Mouse (Mus musculus): ENCODE measurements around the gene Gm11634.

Gene Gm11634

DNA sequence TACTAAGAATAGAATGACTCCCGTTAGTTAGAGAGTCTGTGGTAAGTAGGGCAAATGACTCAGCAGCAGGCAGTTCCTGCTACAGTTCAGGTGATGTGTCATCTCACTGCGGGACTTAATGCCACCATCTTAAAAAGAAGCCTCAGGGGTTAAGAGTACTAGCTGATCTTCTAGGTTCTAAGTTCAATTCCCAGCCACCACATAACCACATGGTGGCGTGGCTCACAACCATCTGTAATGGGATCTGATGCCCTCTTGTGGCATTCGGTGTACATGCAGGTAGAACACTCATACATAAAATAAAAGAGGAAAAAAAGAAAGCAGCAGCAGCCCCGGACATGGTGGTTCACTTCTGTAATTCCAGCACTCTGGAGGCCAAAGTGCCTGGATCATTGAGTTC, 36.7 kb downstream of the Gm11634 start:
- DNase-seq, result peak; percentile 68 to 73

DNA sequence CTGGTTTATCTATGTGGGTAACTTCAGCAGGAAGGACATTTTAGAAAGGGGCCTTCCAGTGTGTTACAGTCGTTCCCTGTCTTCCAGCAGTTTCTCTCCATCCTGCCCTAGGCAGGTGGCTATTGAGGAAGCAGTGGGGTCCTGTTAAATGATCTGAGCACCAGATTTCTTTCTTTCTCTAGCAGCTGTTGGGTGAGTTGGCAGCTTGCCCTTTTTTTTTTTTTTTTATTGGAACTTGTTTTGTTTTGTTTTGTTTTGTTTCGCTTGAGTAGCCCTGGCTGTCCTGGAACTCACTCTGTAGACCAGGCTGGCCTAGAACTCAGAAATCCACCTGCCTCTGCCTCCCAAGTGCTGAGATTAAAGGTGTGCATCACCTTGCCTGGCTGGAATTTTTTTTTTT, 42.1 kb downstream of the Gm11634 start:
- no peak for DNase-seq

DNA sequence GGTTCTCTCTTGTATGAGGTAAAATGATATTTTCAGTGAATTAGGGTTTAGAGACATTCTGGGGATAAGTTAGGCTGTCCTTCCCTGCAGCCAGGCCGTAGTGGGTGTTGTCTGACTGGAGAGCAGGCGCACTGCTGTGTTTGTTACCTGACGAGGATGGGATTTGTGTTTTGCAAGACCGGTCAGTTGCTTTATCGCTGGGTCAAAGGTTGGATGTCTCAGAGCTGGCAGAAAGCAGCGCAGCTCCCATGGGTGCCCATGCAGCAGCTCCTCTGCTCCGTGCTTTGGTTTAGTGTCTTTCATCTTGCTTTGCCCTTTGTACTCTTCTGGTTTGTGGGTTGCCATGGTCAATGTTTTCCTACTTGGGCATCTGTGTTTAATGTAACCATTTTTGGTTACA, 42.5 kb downstream of the Gm11634 start:
- peak; percentile 30 to 42 for DNase-seq

DNA sequence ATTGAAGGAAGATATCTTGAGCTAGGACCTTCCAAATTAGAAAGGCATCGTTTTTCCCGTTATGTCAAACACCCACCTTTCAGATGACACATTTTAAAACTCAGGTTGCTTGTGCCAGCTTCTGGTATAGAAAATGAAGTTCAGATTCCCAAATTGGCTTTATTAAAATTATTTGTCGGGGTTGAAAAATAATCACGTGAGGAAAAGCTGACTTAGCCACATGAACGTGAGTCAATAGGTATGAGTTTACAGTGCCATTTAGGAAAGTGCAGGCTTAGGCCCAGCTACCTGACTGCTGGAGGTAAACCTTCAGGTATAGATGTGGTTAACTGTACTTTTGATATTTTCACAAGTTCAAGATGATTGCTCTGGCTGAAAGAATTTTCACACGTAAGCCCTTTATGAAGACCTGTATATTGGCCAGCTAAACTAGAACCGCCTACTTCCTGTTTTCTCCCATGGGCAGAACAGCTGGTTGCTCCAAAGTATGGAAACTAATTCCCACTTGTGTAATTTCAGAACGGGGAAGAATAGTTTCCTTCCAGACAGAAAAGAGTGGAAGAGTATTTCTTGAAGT, 45.6 kb downstream of the Gm11634 start:
- peak in 1 of 2 experiments; percentile 9 for DNase-seq

DNA sequence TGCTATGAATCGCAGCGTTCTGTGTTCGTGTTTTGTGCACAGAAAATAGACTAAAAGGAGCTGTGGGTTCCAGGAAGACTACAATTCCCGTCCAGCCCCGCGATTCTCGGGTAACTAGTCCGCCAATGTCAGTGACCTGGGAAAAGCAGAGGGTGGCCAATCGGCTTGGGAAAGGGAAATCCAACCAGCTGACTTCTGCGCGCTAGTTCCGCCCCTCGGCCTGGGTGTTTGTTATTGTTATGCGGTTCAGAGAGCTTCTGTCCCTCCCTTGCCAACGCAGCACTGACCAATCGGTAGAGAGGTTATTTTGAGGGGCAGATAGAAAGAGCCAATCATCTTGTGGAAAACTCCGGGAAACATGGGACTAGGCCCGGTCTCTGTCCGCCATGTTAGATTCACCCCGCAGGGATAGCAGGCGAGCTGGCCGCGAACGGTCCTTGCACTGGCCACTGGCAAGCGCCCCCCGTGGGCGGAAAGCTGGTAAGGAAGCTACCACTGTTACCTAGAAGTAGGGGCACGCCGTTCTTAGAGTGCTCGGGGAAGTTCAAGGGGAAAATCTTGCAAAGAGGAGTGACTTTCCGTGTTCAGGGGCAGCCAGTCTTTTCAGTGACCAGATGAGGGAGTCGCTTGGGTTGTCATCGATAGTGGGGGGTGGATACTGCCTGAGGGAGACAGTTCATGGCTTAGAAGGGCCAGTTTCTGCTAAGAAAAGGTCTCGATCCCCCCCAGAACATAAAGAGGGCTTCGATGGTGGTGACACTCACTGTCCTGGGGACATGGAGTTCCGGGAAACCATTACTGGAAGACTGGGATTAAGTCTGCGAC, 46.4 kb downstream of the Gm11634 start:
- DNase-seq, result peak; percentile 97 to 98

DNA sequence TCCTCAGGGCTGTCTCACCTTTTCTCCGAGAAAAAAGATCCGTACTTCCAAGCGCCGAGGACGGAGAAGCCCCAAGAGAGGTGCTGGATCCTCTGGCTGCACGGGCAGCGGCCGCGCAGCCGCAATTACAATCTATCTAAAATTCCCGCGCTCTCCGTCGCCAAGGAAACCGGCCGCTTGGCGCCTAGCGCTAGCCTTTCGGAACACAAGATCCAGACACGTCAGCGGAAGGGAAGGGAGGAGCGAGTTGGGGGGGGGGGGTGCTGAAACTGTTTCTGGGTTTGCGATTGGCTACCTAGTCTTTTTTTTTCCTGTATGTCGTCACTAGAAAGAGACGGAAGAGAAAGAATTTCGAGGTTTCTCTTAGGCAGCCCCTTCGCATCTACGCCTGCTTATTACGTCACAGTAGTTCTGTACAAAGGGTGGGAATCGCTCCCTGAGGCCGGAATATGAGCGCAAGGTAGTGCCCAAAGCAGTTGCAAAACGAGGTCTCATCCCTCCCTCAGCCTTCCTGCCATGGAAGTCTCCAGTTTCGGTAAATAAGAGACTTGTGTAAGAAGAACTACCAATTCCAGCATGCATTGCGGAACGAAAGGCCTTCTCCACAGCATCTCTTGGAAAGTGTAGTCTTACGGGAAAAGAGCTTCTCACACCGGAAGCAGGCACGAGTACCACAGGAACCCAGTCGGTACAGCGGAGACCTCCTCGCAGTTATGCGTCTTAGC, 47.1 kb downstream of the Gm11634 start, which contains the start of the genes Brca1 and Nbr1:
Gene Brca1 (minus strand): TSS at position 205 of the 725 bp plus-strand sequence.
Gene Nbr1 (plus strand): TSS at position 399 of the 725 bp plus-strand sequence.
- DNase-seq, result peak; percentile 96 to 99

DNA sequence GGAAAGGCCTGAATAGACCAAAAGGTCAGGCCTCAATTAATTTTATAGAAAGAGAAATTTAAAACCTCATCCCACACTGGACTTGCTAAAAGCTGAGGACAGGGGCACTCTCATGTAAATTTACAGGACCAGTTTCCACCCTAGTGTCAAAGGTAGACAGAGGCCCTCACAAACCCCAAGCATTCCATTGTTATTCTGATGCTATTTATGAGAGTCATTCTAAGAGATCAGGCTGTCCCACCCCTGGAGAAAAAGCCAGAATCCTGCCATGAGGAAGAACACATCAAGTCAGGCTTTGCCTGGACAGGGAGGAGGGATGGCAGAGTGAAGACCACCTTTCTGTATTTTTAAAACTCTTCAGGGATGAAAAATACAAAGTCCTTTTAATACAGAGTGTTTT, 50.5 kb downstream of the Gm11634 start:
- DNase-seq, result no peak

DNA sequence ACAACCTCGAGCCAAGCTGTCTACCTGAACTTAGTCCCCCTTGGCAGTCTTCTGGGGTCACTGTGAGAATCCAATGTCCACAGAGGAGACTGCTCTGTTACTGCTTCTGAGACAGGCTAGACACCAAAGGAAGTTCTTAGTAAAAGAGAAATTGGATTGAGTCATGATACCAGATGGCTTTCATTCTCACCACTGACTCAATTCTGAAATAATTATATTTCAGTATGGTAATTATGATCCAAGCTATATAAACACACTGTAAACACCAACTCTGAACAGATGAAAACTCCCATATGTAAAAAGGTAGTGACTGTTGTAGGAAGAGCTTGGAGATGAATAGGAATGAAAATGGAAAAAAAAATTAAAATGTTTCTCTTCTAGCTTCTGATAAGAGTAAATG, 54.9 kb downstream of the Gm11634 start:
- no peak for DNase-seq
